Mouse (Mus musculus) gastrocnemius, postnatal 10 days (tissue): Measurements from ENCODE around the gene Enah. TPM values are rescaled to one million over a fixed set of nuclear protein-coding genes. Genes with fewer than 3 reads are reported as not detected.

ENCODE experiments used
- DNase-seq: peaks from one replicate; pipeline ENCODE4 v3.0.0; 2021; ENCODE audit warnings: mixed read lengths
- total RNA-seq, 2 experiments: library from RNA; stranded (reverse); gene quantifications; 2 replicates each; pipeline ENCODE4 v1.2.3; 2021

The Enah gene
- total RNA-seq, 2 experiments from 2014 or later, result 98.5 to 134 TPM

DNA sequence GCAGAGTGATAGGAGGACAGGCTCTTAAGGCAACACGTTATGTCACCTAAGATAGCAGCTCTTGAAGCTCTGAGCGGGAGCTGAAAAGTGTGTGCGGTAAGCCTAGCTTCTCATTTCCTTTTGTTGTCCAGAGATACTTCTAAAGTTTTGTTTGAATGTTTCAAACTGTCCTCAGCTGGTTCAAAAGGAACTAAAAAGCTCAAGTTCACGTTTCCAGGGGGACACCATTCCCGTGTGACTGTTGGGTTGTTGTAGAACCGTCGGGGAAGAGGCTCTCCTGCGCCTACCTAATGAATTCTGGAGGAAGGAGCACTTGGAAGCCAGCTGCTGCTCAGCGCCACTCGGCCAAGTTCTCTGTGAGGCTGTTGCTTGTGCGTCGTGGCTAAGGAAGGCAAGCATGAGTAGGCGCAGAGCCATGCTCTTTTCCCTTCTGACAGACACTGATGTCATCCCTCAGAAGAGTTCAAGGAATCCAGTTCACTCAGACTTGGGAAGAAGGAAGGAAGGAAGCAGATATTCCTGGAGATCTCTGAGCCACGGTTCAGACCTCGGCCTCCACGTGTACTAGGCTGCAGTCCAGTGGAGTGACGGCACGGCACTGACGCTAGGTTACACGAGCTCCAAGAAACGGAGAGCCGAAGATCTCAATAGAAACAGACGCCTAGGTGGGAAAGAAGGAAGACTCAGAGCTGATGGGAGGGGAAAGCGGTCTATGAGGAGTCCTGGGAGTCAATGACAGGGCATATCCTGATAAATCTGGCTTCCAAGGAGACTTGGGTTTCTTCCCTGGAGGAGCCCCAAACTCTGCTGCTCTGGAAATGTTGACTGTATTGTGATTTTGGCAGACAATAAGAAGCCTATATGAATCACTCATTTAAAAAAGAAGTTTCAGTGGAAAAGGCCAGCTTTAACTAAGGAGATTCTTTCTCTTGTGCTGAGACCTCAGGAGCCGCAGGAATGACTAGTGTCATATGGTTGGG, 8.7 kb upstream of the Enah start:
- peak; percentile 42 for DNase-seq

DNA sequence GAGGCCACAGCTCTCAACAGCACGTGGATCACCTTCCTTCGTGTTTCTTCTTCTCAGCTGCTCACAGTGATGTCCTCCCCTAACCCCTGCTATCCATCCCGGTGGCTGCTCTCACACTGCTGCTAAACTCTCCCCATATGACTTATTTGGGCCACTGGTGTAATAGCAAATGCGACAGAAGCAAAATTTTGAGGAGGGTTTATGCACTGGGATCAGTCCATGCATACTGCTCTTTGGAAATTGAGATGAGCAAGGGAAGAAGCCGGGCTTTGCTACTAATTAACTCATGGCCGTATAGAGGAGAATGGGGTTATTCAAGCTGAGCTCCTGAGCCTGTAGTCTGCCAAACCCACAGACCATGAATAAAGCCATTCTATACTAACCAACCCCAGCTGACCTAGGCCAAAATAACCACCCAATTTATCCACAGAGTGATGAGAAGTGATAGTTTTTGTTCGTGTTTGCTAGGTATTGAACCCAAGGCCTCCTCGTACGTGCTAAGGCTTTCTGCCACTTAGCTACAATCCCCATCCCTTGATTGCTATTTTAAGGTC, 7.7 kb upstream of the Enah start:
- DNase-seq, result no peak

DNA sequence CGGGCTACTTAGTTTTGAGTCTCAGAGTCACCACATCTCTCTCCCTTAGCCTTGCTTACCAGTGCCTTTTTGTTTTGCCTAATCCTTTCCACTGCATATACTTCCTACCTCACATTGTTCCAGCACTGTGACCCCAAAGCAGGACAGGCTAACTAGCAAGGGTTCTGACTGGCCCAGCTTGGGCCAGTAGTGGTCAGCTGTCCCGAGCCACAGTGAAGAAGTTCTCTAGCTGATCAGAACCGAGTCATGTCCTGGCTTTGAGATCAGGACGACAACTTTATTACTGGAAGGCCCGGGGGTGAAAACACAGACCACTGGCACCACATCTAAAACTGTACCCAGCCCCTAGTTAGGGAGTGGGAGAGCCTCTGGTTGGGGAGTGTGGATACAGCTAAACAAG, 7.0 kb upstream of the Enah start:
- no peak for DNase-seq

GRCm38 (mm10) chr1:182026120-182026519, 6.3 kb upstream of the Enah start:
- no peak for DNase-seq

GRCm38 (mm10) chr1:182021691-182022299, 2.0 kb upstream of the Enah start:
- DNase-seq, result no peak

DNA sequence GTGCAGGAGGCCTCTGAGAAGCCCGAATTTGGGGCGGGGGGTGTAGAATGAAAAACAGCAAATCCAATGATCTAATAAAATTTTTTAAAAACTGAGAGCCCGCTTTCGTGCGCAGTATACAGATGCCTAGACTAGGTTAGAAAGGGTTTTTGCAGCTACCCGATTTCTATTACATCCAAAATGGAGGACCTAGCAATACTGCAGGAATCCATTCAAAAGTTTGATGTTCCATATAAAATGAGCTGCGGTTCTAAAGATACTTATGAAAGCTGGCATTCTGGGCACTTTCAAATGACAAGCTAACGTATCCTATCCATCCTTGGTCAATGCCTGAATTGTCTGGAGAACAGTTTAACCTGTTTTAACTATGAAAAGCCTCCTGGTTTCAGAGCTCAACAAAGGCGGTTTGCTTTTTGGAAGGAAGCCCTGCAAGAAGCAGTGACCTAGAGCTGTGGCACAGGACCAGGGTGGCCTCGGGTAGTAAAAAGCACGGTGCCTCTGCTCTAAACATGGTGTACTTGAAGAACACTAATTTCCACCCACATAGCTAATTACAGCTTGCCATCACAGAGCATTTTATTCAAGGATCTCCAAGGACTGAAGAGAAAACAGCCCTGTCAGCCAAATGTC, 1.2 kb upstream of the Enah start:
- no peak for DNase-seq

GRCm38 (mm10) chr1:182019266-182019925, 394 bp downstream of the Enah start:
- DNase-seq, result peak; percentile 36

DNA sequence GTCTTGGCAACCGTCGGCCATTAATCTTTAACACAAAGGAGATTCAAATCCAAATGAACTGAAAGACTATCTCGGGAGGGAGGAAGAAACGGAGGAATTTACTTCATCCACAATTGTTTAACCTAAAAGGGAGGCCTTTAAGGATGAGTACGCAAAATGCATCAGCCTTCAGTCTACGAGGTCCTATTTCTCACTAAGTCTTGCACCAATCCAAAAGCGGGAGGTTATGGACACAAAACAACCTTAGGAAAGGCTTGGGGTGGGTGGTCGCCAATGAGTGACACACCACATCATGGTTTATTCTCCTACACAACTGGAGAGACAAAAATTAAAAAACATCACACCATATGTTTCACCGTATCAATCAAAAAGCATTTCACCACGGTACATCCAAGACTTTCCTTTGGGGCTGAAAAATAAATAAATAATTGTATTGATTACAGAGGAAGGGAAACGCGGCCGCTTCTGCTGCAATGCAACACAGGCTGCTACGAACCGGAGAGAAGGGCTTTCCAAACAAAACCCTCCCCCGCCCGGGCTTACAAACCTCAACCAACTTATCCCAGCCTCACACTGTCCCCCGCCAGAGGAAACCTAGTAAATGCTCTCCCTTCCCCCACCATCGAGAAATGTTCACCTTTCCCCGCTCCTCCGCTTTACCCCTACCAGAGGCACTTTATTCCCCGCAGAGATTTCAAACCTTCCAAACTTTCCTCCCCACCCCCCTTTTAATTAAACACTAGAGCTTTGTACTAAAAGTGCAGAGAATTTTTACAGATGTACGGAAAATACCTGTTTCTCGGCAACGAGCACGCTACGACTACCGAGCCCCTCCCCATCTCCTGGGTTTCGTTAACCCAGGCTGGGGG, 1.2 kb downstream of the Enah start:
- peak; percentile 45 for DNase-seq

DNA sequence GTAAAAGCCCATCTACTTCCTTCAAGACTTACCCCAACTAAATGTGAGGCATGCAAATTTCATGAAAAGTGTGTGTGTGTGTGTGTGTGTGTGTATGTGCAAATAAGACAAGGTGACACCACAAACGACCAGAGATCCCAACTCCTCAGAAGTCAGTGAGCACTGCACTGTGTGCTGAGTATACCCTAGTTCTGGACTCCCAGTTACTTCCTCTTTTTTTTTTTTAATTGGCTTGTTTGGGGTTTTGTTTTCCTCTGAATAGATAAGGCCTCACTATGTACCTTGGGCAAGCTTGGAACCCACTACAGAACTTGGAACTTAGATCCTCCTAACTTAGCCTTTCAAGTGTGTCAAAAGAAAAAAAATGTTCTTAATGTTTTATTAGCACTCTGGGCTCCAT, 14.0 kb downstream of the Enah start:
- DNase-seq, result no peak

DNA sequence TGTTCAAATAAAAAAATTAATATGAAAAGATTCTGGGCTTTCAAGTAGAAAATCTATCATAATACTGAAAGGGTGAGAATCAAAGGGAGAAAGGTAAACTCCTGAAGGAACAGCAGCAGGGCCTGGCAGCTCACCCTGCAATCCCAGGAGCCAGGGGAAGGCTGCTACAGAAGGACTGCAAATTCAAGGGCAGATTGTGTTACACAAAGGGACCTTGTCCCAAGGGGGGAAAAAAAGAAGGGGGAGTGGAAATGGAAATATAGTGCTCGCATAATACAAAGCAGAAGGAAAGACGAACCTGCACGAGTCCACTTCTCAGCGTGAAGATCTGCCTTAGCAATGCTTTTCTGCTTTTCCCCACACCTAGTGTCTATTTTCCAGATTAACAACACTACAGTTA, 21.1 kb downstream of the Enah start:
- DNase-seq, result no peak

- no peak for DNase-seq
Observed at GRCm38 (mm10) chr1:181997791-181998190, 22.0 kb downstream of the Enah start.

DNA sequence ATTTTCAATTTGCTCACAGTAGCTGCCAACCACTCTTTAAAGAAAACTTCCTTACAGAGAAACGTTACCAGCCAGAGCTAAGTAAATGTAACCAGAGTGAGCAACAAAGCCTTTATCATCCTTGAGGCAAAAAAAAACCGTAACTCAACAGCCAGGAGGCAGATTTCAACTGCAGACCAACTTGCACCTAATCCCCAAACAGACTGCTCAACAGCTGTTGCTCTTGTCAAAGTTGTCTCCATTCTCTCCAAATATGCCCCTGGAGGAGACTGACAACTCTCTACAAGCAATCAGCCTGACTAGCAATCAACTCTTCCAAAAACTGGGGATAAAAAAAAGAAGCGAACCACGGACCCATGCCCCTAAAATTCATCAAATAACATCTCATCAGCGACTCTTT, 26.2 kb downstream of the Enah start:
- DNase-seq, result no peak

GRCm38 (mm10) chr1:181988367-181988766, 31.4 kb downstream of the Enah start:
- DNase-seq, result no peak

DNA sequence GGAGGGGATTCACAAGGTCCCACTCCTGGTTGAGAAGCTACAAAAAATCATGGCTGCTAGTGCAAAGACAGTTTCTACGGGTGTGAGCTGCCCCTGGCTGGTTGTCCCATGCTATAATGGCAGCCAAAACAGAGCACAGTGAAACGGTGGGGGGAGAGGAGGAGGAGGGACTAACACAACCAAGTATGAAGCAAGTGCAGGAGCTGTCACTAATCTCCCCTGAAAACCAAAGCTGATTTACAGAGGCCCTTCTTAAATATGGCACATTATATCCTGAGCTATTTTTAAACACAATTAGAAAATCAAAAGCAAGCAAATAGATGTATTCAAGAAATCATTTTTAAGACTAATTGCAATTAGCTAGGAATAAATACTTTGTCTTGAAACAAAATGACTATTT, 32.6 kb downstream of the Enah start:
- no peak for DNase-seq

DNA sequence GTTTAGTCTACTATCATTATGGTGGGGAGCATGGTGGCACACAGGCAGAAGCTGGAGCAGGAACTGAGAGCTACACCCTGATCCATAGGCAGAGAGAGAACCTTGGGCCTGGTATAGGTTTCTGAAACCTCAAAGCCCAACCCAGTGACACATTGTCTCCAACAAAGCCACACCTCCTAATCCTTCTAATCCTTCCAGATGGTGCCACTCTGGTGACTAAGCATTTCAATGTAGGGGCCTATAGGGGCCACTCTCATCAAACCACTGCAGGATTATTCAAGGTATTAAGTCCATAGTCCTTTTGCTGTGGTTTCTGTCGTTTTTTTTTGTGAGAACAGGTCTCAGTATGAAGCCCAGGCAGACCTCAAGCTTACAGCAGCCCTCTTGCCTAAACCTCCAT, 33.9 kb downstream of the Enah start:
- DNase-seq, result no peak

DNA sequence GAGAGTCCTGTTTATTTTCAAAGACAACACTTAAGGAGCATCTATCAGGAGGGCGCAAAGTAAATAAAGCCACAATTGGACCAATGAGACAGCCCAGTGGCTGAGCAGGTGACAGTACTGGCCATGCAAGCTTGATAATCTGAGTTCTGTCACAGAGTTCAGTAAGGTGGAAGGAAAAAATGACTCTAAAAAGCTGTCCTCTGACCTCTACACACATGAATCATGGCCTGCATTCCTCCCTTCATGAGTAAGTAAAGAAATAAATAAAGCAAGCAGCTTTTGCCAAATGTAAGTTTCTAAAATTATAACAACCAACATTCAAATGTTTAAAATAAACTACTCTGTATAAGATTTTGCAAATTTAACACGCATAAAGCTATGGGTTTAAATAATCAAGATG, 35.0 kb downstream of the Enah start:
- no peak for DNase-seq

GRCm38 (mm10) chr1:181980017-181980719, 39.6 kb downstream of the Enah start:
- DNase-seq, result no peak

- no peak for DNase-seq
Observed at GRCm38 (mm10) chr1:181975510-181975909, 44.3 kb downstream of the Enah start.

DNA sequence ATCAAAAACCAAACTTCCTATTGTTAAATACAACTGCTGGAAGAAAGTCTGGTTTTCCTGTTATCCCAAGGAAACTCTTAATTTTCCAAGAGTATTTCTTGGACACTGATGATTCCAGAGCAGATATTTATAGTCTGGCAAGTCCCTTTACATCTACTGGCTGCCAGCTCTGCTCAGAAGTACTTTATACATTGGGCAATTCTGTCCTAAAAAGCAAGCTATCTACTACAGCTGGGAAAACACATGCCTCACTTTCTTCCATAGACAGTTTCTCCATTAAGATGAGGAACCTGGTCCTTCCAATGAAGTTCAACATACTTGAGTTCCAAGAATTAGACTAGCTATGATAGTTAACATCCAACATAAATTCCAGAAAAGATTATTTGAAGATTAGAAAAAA, 44.9 kb downstream of the Enah start:
- no peak for DNase-seq

GRCm38 (mm10) chr1:181965277-181965676, 54.5 kb downstream of the Enah start:
- no peak for DNase-seq

- no peak for DNase-seq
Observed at GRCm38 (mm10) chr1:181963827-181964226, 56.0 kb downstream of the Enah start.
